Mouse (Mus musculus): Measurements from ENCODE around the gene Atf5. TPM values are rescaled to one million over a fixed set of nuclear protein-coding genes. Genes with fewer than 3 reads are reported as not detected.

The Atf5 gene
- polyA plus RNA-seq, 1 experiment from 2014 or later, result 6.9 TPM

GRCm38 (mm10) chr7:44828706-44829105 is 12.2 kb upstream of the Atf5 start:
- Histone ChIP-seq H3K4me1 (peaks cover 11% of the 10 kb centered on the region), H3K4me3 (replicated peaks) (no peak overlapping the region), H3K9ac (no peak overlapping the region), H3K27ac (no peak overlapping the region), H3K36me3 (replicated peaks) (peaks cover 58% of the 10 kb centered on the region), H3K27me3 (no peaks in the 10 kb centered on the region), H3K4me2 (no peak overlapping the region), H3K9me3 (no peaks in the 10 kb centered on the region)
- 88% methylated on average over 5 of the region's 5 CpGs for WGBS
- no peak for ATAC-seq (ENCODE audit: low FRiP score)

GRCm38 (mm10) chr7:44826771-44827170 is 10.3 kb upstream of the Atf5 start:
- H3K4me3 ChIP-seq (replicated peaks), result no peak overlapping the region
- H3K36me3 ChIP-seq (replicated peaks), result peaks cover 53% of the 10 kb centered on the region
- no peaks in the 10 kb centered on the region for H3K27me3 ChIP-seq
- H3K27ac ChIP-seq, result no peak overlapping the region
- no peaks in the 10 kb centered on the region for H3K9me3 ChIP-seq
- H3K4me1 ChIP-seq, result peaks cover 21% of the 10 kb centered on the region
- H3K4me2 ChIP-seq, result no peak overlapping the region
- H3K9ac ChIP-seq, result no peak overlapping the region
- WGBS, result 90% methylated on average over 3 of the region's 3 CpGs
- ATAC-seq (ENCODE audit: low FRiP score), result no peak

GRCm38 (mm10) chr7:44824872-44825271 is 8.4 kb upstream of the Atf5 start:
- WGBS, result 23% methylated on average over 3 of the region's 3 CpGs
- Histone ChIP-seq H3K4me2 (no peak overlapping the region), H3K9ac (no peak overlapping the region), H3K4me3 (replicated peaks) (no peak overlapping the region), H3K4me1 (peaks cover 29% of the 10 kb centered on the region), H3K27ac (0 out of 2 replicates have a peak overlapping the region, but pooled peaks have one; percentile 31), H3K36me3 (replicated peaks) (peaks cover 35% of the 10 kb centered on the region), H3K27me3 (no peaks in the 10 kb centered on the region), H3K9me3 (no peaks in the 10 kb centered on the region)
- ATAC-seq (ENCODE audit: low FRiP score), result peak; percentile 70

DNA sequence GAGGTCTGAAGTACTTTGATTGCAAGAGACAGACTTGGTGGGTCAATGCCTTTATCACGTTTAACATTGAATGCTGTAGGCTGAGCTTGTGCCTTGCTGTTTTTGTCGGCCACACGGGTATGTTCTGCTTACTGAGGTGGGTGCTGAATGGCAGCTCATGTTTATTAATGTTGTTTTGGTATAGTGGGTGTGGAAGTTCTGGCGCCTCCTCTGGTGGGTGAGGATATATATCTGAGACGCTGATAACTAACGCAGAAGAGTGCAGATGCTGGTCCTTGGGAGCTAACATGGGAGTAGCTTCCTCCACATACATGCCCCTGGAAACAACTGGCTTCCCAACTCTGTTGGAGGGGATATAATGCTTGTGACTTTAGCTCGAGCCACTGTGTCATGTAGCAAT is 7.0 kb upstream of the Atf5 start:
- Histone ChIP-seq H3K9me3 (no peaks in the 10 kb centered on the region), H3K9ac (no peak overlapping the region), H3K27me3 (no peaks in the 10 kb centered on the region), H3K27ac (no peak overlapping the region), H3K4me1 (peaks cover 43% of the 10 kb centered on the region), H3K36me3 (replicated peaks) (peaks cover 23% of the 10 kb centered on the region), H3K4me2 (no peak overlapping the region), H3K4me3 (replicated peaks) (no peak overlapping the region)
- WGBS, result 34% methylated on average over 7 of the region's 7 CpGs
- no peak for ATAC-seq (ENCODE audit: low FRiP score)

DNA sequence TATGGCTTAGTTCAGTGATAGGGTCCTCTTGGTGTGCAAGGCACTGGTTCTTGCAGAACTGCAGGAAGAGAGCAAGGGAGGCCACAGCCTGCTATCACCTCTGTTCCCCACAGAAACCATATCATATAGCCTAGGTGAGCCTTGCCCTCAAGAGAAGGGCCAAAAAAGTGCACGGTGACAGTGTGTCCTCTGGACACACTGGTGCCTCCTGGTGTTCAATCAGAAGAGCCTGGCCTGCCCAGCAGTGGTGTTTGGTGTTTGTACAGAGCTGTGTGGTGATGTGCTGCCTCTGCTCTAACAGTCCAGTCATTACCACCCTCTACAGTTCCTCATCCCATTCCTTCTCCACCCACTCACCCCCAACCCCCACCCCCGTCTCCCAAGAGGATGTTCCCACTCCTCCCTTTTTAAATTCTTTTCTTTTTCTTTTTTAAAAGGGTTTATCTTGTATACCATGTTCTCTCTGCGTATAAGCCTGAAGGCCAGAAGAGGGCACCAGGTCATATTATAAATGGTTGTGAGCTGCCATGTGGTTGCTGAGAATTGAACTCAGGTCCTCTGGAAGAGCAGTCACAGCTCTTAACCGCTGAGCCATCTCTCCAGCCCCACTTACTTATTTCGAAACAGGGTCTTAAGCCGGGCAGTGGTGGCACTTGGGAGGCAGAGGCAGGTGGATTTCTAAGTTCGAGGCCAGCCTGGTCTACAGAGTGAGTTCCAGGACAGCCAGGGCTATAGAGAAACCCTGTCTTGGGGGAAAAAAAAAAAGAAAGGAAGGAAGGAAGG is 5.4 kb upstream of the Atf5 start:
- Histone ChIP-seq H3K4me1 (peaks cover 59% of the 10 kb centered on the region), H3K27me3 (no peaks in the 10 kb centered on the region), H3K9ac (no peak overlapping the region), H3K27ac (no peak overlapping the region), H3K4me3 (replicated peaks) (no peak overlapping the region), H3K36me3 (replicated peaks) (peaks cover 12% of the 10 kb centered on the region; the same call in 1 of the 2 replicates), H3K9me3 (no peaks in the 10 kb centered on the region), H3K4me2 (no peak overlapping the region)
- 88% methylated on average over 7 of the region's 7 CpGs for WGBS
- no peak for ATAC-seq (ENCODE audit: low FRiP score)

GRCm38 (mm10) chr7:44820525-44820924 is 4.1 kb upstream of the Atf5 start:
- no peaks in the 10 kb centered on the region for H3K9me3 ChIP-seq
- H3K4me2 ChIP-seq, result no peak overlapping the region
- peaks cover 61% of the 10 kb centered on the region for H3K4me1 ChIP-seq
- 90% methylated on average over 3 of the region's 3 CpGs for WGBS
- no peak overlapping the region for H3K9ac ChIP-seq
- no peaks in the 10 kb centered on the region for H3K27me3 ChIP-seq
- H3K27ac ChIP-seq, result no peak overlapping the region
- 0 out of 2 replicates have a peak, but pooled peaks cover 4% of the 10 kb centered on the region for H3K36me3 ChIP-seq (replicated peaks)
- ATAC-seq (ENCODE audit: low FRiP score), result no peak
- H3K4me3 ChIP-seq (replicated peaks), result no peak overlapping the region

GRCm38 (mm10) chr7:44819863-44820262 is 3.4 kb upstream of the Atf5 start:
- Histone ChIP-seq H3K4me1 (peaks cover 67% of the 10 kb centered on the region), H3K9me3 (no peaks in the 10 kb centered on the region), H3K27ac (no peak overlapping the region), H3K4me3 (replicated peaks) (no peak overlapping the region), H3K27me3 (no peaks in the 10 kb centered on the region), H3K4me2 (peak overlapping the region; percentile 90), H3K9ac (no peak overlapping the region), H3K36me3 (replicated peaks) (0 out of 2 replicates have a peak, but pooled peaks cover 4% of the 10 kb centered on the region)
- 74% methylated on average over 5 of the region's 5 CpGs for WGBS
- ATAC-seq (ENCODE audit: low FRiP score), result no peak

DNA sequence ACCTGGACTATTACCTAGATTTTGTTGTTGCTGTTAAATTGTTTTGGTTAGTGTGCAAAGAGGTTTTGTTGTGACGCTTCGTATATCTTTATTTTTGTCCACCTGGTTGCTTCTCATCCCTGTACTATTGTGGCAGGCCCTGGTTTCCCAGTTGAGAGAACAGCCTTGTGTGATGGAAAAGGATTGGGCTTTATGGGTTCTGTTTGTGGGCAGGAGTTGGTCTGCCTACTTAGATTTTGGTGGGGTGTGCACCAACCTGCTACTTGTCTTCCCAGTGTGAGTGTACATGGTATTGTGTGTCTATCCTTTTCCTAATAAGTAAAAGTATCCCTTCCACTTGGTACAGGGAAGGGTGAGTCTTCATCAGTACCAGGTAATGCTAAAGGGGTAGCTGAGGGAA is 2.9 kb upstream of the Atf5 start:
- Histone ChIP-seq H3K9ac (peak overlapping the region; percentile 87), H3K4me3 (replicated peaks) (peak overlapping the region; percentile 86), H3K36me3 (replicated peaks) (peaks cover 7% of the 10 kb centered on the region; the same call in 1 of the 2 replicates), H3K4me2 (peak overlapping the region; percentile 90), H3K9me3 (no peaks in the 10 kb centered on the region), H3K27ac (no peak overlapping the region), H3K4me1 (peaks cover 67% of the 10 kb centered on the region), H3K27me3 (no peaks in the 10 kb centered on the region)
- 95% methylated on average over 2 of the region's 2 CpGs for WGBS
- ATAC-seq (ENCODE audit: low FRiP score), result no peak

DNA sequence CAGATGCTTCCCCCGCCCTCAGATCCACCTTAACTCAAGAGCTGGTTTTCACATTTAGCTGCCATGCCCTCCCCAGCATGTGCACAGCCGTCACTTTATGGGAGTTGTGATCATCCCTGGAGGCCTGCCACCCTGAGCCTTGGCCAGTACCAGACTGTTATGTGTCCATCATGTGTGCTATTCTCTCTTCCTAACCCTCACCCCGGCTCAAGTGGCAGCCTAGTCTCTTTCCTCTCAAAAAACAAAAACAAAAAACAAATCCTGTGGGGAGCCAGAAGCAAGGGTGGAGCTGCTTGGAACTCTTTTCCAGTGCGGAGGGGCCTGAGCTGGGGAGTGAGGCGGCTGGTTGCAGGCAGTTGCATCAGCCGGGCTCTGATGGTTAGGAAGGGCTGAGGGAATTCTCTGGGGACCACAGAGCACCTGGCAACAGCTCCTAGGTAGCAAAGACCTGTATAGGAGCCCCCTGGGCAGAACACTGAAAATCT is 2.3 kb upstream of the Atf5 start:
- peaks cover 13% of the 10 kb centered on the region for H3K36me3 ChIP-seq (replicated peaks)
- H3K4me1 ChIP-seq, result peaks cover 61% of the 10 kb centered on the region
- peak overlapping the region; percentile 50; the same call in 1 of the 2 replicates for H3K27ac ChIP-seq

GRCm38 (mm10) chr7:44818164-44818563 is 1.7 kb upstream of the Atf5 start:
- H3K9me3 ChIP-seq, result no peaks in the 10 kb centered on the region
- peak overlapping the region; percentile 87 for H3K9ac ChIP-seq
- 0 out of 2 replicates have a peak overlapping the region, but pooled peaks have one; percentile 50 for H3K27ac ChIP-seq
- H3K4me3 ChIP-seq (replicated peaks), result peak overlapping the region; percentile 86
- H3K27me3 ChIP-seq, result no peaks in the 10 kb centered on the region
- peaks cover 18% of the 10 kb centered on the region for H3K36me3 ChIP-seq (replicated peaks)
- peak overlapping the region; percentile 90 for H3K4me2 ChIP-seq
- H3K4me1 ChIP-seq, result peaks cover 56% of the 10 kb centered on the region
- no peak for ATAC-seq (ENCODE audit: low FRiP score)
- WGBS, result 28% methylated on average over 2 of the region's 2 CpGs

More for the DNA sequence above, 2.3 kb upstream of the Atf5 start:
- peak overlapping the region; percentile 87 for H3K9ac ChIP-seq
- H3K9me3 ChIP-seq, result no peaks in the 10 kb centered on the region
- peak overlapping the region; percentile 86 for H3K4me3 ChIP-seq (replicated peaks)
- 39% methylated on average over 6 of the region's 6 CpGs for WGBS
- H3K4me2 ChIP-seq, result peak overlapping the region; percentile 90
- no peak for ATAC-seq (ENCODE audit: low FRiP score)
- no peaks in the 10 kb centered on the region for H3K27me3 ChIP-seq

- Histone ChIP-seq H3K27me3 (no peaks in the 10 kb centered on the region), H3K36me3 (replicated peaks) (peaks cover 23% of the 10 kb centered on the region), H3K4me2 (peak overlapping the region; percentile 90), H3K9ac (peak overlapping the region; percentile 87), H3K27ac (peak overlapping the region; percentile 98; the same call in 1 of the 2 replicates), H3K4me1 (peaks cover 50% of the 10 kb centered on the region), H3K9me3 (no peaks in the 10 kb centered on the region), H3K4me3 (replicated peaks) (peak overlapping the region; percentile 86)
- WGBS, result 34% methylated on average over 3 of the region's 3 CpGs
- no peak for ATAC-seq (ENCODE audit: low FRiP score)
Observed at GRCm38 (mm10) chr7:44817441-44817840, 983 bp upstream of the Atf5 start.

DNA sequence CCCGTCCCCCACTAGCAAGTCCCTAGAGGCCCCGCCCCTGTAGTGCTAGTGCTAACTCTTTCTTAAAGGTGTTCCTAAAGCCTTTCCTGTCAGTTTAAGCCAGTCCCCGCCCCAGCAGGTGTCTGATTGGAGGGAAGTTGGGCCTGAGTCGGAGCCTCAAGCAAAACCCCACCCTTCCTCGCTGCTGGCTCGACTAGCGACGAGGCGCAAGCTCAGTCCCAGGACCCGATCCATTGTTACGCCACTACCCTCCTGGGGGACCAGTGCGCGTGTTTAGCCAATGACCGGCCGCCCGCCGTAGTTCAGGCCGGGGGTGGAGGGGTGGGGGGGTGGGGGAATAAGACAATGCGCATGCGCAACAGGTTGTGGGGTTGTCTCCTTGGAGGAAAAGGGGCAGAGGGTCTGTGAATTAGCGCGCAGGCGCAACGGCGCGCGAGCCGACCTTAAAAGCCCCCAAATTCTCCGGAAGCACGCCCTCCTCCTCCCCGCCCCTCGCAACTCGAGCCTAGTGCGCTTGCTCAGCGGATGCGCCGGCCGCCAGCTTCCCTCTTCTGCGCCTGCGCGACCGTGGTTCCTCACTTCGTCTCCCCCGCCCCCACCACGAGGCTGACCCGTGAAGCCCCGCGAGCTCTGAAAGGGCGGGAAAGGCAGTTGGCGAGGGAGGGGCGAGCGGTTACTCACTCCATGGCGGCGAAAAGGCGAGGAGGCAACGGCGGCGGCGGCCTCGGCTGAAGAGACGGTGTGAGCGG is 563 bp downstream of the Atf5 start, which contains the start of the genes Nup62 and Il4i1:
Nup62 (plus strand) TSS at position 368 of the 749 bp plus-strand sequence.
Il4i1 (plus strand) TSS at position 667 of the 749 bp plus-strand sequence.
- Histone ChIP-seq H3K36me3 (replicated peaks) (peaks cover 36% of the 10 kb centered on the region), H3K27me3 (no peaks in the 10 kb centered on the region), H3K9me3 (no peaks in the 10 kb centered on the region), H3K9ac (peak within 1 kb of the TSS; percentile 87), H3K4me2 (peak within 1 kb of the TSS; percentile 90), H3K4me1 (peaks cover 47% of the 10 kb centered on the region), H3K27ac (peak within 1 kb of the TSS; percentile 98), H3K4me3 (replicated peaks) (peak within 1 kb of the TSS; percentile 86)
- WGBS, result under 1% methylated on average over 62 of the region's 62 CpGs
- ATAC-seq (ENCODE audit: low FRiP score), result peak; percentile 95
